Comparison of ENCODE assay signal across 1 mouse cellular context in the genomic region with DNA sequence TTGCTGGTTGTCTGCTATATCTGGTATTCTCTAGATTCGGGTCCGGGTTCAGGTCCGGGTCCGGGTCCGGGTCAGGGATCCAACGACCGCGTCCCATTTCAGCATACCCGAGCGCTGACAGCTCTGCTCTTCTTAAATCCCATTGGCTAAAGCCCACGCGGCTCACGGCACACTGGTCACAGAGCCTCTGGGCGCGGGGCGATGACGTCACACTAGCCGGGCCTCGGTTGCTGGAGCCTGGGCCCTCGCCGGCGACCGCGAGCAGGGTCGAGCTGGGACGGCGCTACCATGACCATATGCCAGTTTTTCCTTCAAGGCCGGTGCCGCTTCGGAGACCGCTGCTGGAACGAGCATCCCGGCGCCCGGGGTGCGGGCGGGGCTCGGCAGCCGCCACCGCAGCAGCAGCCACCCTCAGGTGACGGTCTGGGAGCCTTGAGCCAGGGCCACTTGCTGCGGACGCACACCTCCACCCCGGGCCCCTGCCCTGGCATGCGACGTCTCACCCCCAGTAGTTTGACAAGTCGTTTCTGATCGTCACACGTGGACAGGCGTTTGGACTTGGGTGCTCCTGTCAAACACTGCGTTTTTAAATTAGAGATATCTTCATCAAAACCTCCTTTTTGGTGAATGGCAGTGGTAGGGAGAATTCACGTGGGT.
TF ChIP-seq lines count a peak whose summit lies in the region.

A gene (plus strand): TSS at position 175 of the 657 bp plus-strand sequence.

TF ChIP-seq in MEL, 35 proteins besides CTCF, POLR2A, EP300 and RAD21 (continued from another document):
- TF ChIP-seq KAT2A (conservative IDR thresholded peaks at IDR 0.05; ENCODE audit: low read depth, low read length), result no peak; the same call in 1 of the 2 replicates
- TF ChIP-seq SMC3 (IDR thresholded peaks at IDR 0.05; ENCODE audit: low read depth, low read length), result no peak
- peak; percentile 91 for TF ChIP-seq HCFC1 (IDR thresholded peaks at IDR 0.05; ENCODE audit: low read depth, low read length)
- no peak for TF ChIP-seq ZC3H11A (IDR thresholded peaks at IDR 0.05; ENCODE audit: low read depth, low read length)
- TF ChIP-seq ZKSCAN1 (IDR thresholded peaks at IDR 0.05; ENCODE audit: low read depth, low read length), result no peak
- TF ChIP-seq JUND (IDR thresholded peaks at IDR 0.05; ENCODE audit: low read depth, low read length), result no peak; the same call in 1 of the 2 replicates
- TF ChIP-seq GATA1 (IDR thresholded peaks at IDR 0.05; ENCODE audit: low read depth, low read length), result no peak
- no peak for TF ChIP-seq USF2 (IDR thresholded peaks at IDR 0.05; ENCODE audit: borderline replicate concordance in 1 of 2, insufficient read depth in 1 of 2, low read depth in 1 of 2, low read length in 2 of 2)
- 0 out of 2 replicates have a peak, but pooled peaks have one; percentile 26 for TF ChIP-seq NRF1 (IDR thresholded peaks at IDR 0.05; ENCODE audit: insufficient read depth, low read depth, low read length, poor library complexity, severe bottlenecking)
- TF ChIP-seq TBP (IDR thresholded peaks at IDR 0.05; ENCODE audit: low read depth, low read length), result peak; percentile 63; the same call in 1 of the 2 replicates
- no peak for TF ChIP-seq UBTF (IDR thresholded peaks at IDR 0.05; ENCODE audit: borderline replicate concordance, insufficient read depth, low read depth, low read length)
- TF ChIP-seq MAZ (IDR thresholded peaks at IDR 0.05; ENCODE audit: low read depth, low read length), result peak; percentile 62
TF ChIP-seq in MEL: peak in this region for 16.
